Mouse (Mus musculus) hindbrain, embryonic 11.5 days (tissue): ENCODE measurements around the gene Zfp386. TPM values are rescaled to one million over a fixed set of nuclear protein-coding genes. Genes with fewer than 3 reads are reported as not detected.

Source experiments
- ATAC-seq: fragments of 200-750 bp; cut with Nextera tagmentation; 2 replicates; pipeline ENCODE4 v1.8.0; 2017; ENCODE audit warnings: mild to moderate bottlenecking, moderate TSS enrichment, moderate library complexity; ENCODE audit not compliant: low FRiP score
- DNase-seq: peaks from one replicate; pipeline ENCODE4 v3.0.0-alpha.2; 2015; ENCODE audit warnings: low spot score
- H3K27ac ChIP-seq: fragments of 300-500 bp; sonication (generic); 2 replicates; pipeline ENCODE4 v1.5.1; 2014; ENCODE audit warnings: mild to moderate bottlenecking, low read depth, low read length
- H3K27me3 ChIP-seq: fragments of 300-500 bp; sonication (generic); 2 replicates; pipeline ENCODE4 v1.6.1; 2014; ENCODE audit warnings: mild to moderate bottlenecking, low read length, moderate library complexity, mixed read lengths; ENCODE audit not compliant: control insufficient read depth, insufficient read depth
- H3K36me3 ChIP-seq: fragments of 300-500 bp; sonication (generic); 2 replicates; pipeline ENCODE4 v1.6.1; 2014; ENCODE audit warnings: mild to moderate bottlenecking, low read length, moderate library complexity, mixed read lengths; ENCODE audit not compliant: control insufficient read depth, insufficient read depth
- H3K4me1 ChIP-seq: fragments of 300-500 bp; sonication (generic); replicated peaks from 2 replicates; pipeline ENCODE4 v1.6.1; 2014; ENCODE audit warnings: low read length, mixed read lengths; ENCODE audit not compliant: control insufficient read depth, insufficient read depth
- H3K4me2 ChIP-seq: fragments of 300-500 bp; sonication (generic); replicated peaks from 2 replicates; pipeline ENCODE4 v1.6.1; 2014; ENCODE audit warnings: mild to moderate bottlenecking, low read depth, low read length
- H3K4me3 ChIP-seq: fragments of 300-500 bp; sonication (generic); 2 replicates; pipeline ENCODE4 v1.5.1; 2014; ENCODE audit warnings: low read depth, low read length
- H3K9ac ChIP-seq: fragments of 300-500 bp; sonication (generic); 2 replicates; pipeline ENCODE4 v1.6.1; 2014; ENCODE audit warnings: low read depth, low read length
- H3K9me3 ChIP-seq: fragments of 300-500 bp; sonication (generic); 2 replicates; pipeline ENCODE4 v1.6.1; 2016; ENCODE audit warnings: low read length; ENCODE audit not compliant: control insufficient read depth
- WGBS: fragments of 180-500 bp; shearing (Covaris S2); extraction: QIAGEN DNeasy Blood & Tissue Kit; methylation state at CpG from one replicate; pipeline ENCODE4 v1.1.7; 2014; 5-methylcytosine and 5-hydroxymethylcytosine counted together
- polyA plus RNA-seq: library from polyadenylated mRNA; unstranded; fragments of >200 nt; fragmentation: Nextera tagmentation; extraction: Ambion mirVana; gene quantifications from 2 replicates; pipeline ENCODE4 v1.2.1, GENCODE M21; 2014

The Zfp386 gene
- polyA plus RNA-seq, 1 experiment from 2014 or later: 70.8 TPM

- DNase-seq (no peak), ATAC-seq (no peak)
- WGBS: 87% methylated on average over 8 of the region's 8 CpGs
- Histone ChIP-seq H3K4me3 (no peak overlapping the region), H3K36me3 (no peaks in the 10 kb centered on the region), H3K4me1 (no peaks in the 10 kb centered on the region), H3K9me3 (no peaks in the 10 kb centered on the region), H3K9ac (no peak overlapping the region), H3K4me2 (no peak overlapping the region), H3K27ac (no peak overlapping the region), H3K27me3 (no peaks in the 10 kb centered on the region)
Measured at GRCm38 (mm10) chr12:116097166-116097565, 49.6 kb downstream of the Zfp386 start.

DNA sequence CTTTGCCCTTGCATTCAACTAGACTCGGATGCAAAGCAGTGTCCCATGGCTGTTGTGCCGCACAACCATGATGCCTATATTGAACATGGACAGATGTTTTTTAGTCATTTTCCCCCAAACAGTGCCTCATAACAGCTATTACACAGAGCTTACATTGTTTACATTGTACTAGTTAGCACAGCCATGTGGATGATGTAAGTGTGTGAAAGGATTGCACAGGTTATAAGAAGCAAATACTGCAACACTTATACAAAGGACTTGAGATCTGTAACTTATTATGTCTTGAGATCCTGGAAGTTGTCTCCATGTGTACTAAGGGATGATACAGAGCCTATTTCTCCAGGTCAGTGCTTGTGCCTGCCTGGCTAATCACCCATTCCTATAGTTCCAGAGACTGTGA is 54.4 kb downstream of the Zfp386 start:
- Histone ChIP-seq H3K4me3 (no peak overlapping the region), H3K4me1 (no peaks in the 10 kb centered on the region), H3K27ac (no peak overlapping the region), H3K9ac (no peak overlapping the region), H3K27me3 (no peaks in the 10 kb centered on the region), H3K36me3 (no peaks in the 10 kb centered on the region), H3K4me2 (no peak overlapping the region), H3K9me3 (no peaks in the 10 kb centered on the region)
- DNase-seq: no peak
- ATAC-seq: no peak
- WGBS: 92% methylated on average over 2 of the region's 2 CpGs

- no peak for ATAC-seq
- Histone ChIP-seq H3K36me3 (no peaks in the 10 kb centered on the region), H3K9ac (no peak overlapping the region), H3K4me1 (no peaks in the 10 kb centered on the region), H3K4me2 (no peak overlapping the region), H3K4me3 (no peak overlapping the region), H3K27me3 (no peaks in the 10 kb centered on the region), H3K9me3 (no peaks in the 10 kb centered on the region), H3K27ac (no peak overlapping the region)
- DNase-seq: no peak
- 81% methylated on average over 9 of the region's 9 CpGs for whole genome bisulfite sequencing
Measured at GRCm38 (mm10) chr12:116109451-116110353, 62.2 kb downstream of the Zfp386 start.

DNA sequence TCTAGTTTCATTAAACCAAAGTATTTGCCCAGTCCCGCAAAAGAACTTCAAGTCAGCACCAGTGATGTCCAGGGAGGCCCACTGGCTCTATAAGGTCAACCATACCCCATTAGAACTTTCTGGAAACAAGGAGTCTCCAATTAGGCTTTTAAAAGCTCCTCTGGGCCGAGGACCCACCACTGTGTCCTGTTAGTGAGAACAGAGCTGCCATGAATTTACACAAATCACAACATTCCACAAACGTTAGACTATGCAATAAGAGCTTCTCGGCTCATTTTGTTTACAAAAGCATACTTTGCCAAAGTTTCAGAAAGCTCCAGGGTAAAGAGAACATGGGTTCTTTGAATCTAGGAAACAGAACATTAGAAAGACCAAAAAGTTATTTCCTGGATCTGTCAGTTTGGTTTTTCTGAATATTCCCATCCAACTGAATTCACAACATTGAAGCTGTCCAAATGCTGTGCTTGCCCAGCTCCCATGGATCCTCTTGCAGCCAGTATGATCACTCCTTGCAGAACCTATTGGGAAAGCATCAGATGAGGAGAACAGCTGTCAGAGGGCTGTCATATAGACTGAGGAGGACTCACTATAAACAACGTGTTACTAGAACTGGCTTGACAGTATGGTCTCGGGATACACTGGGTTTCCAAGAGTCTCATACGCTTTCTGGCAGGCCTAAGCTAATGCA is 63.6 kb downstream of the Zfp386 start:
- H3K9me3 ChIP-seq: no peaks in the 10 kb centered on the region
- H3K4me1 ChIP-seq: no peaks in the 10 kb centered on the region
- H3K9ac ChIP-seq: no peak overlapping the region
- WGBS: 84% methylated on average over 7 of the region's 7 CpGs
- DNase-seq (no peak), ATAC-seq (no peak)
- no peak overlapping the region for H3K4me3 ChIP-seq
- H3K27ac ChIP-seq: no peak overlapping the region
- H3K27me3 ChIP-seq: no peaks in the 10 kb centered on the region
- H3K36me3 ChIP-seq: no peaks in the 10 kb centered on the region
- H3K4me2 ChIP-seq: no peak overlapping the region

Other genes starting within 250 kb of the Zfp386 start
- gene Vipr2, start 30.0 kb downstream of the Zfp386 start, polyA plus RNA-seq: 1.7 and 2.3 TPM in 2 replicates
- 15.3 and 17.3 TPM in 2 replicates for gene Wdr60, start 215.3 kb downstream of the Zfp386 start, polyA plus RNA-seq
- not detected in 2 replicates for gene Gm11027, start 227.7 kb downstream of the Zfp386 start, polyA plus RNA-seq
- gene Esyt2, start 233.5 kb downstream of the Zfp386 start, polyA plus RNA-seq: 18.8 and 22.1 TPM in 2 replicates